Comparison of ENCODE assay signal across 8 mouse cellular contexts in the genomic region with DNA sequence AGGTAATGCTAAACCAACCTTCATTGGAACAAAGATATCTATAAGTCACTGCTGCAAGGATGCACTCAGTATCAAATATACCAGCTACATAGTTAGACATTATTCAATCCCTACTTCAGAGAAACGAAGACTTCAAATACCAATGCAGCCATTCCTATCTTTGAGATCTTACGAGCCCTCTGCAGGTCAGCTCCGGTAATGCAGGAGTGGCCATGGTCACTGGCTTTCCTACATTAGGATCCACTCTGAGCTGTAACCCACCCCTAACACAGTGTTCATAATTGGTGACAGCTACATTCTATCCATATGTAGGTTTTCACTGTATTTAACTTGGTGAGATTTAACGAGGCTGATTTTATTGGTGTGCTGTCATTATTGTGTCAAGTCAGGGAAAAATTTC.
DNase-seq lines count a peak whose midpoint lies in the region; ATAC-seq and TF ChIP-seq lines count a peak whose summit lies in the region.

No protein-coding gene starts in this region.

- peak; percentile 53; the same call in 1 of the 2 replicates for ATAC-seq in forebrain, embryonic 11.5 days (replicated peaks; ENCODE audit: low FRiP score)

- no peak overlapping the region for H3K4me3 ChIP-seq in E14TG2a.4 (replicated peaks; ENCODE audit: low read length)
- H3K4me3 ChIP-seq in forebrain, embryonic 11.5 days (ENCODE audit: low read depth, low read length), result no peak overlapping the region

- no peak overlapping the region for H3K4me2 ChIP-seq in forebrain, embryonic 11.5 days (ENCODE audit: low read depth, low read length, severe bottlenecking)

- H3K9me3 ChIP-seq in E14TG2a.4 (ENCODE audit: low read length), result no peaks in the 10 kb centered on the region
- no peaks in the 10 kb centered on the region for H3K9me3 ChIP-seq in forebrain, embryonic 11.5 days (ENCODE audit: control insufficient read depth, low read length)

- no peak overlapping the region for H3K9ac ChIP-seq in forebrain, embryonic 11.5 days (ENCODE audit: low read length)

- 26% methylated on average over 4 of the region's 4 CpGs for WGBS in forebrain, embryonic 11.5 days

- H3K27me3 ChIP-seq in E14TG2a.4 (ENCODE audit: insufficient read depth, low read length), result no peaks in the 10 kb centered on the region
- H3K27me3 ChIP-seq in forebrain, embryonic 11.5 days (ENCODE audit: control insufficient read depth, insufficient read depth, low read length), result no peaks in the 10 kb centered on the region

- peak; percentile 94 for TF ChIP-seq CTCF in E14TG2a.4 (conservative IDR thresholded peaks at IDR 0.05; ENCODE audit: low read length)

- peak; percentile 74 for DNase-seq in c-Kit-negative CD71-positive TER-119-positive erythroid progenitor cells, embryonic 14.5 days (ENCODE audit: low read depth, low spot score)
- DNase-seq in forebrain, embryonic 11.5 days (ENCODE audit: low spot score), result peak; percentile 78
- peak; percentile 83 for DNase-seq in heart, postnatal 4 days
- peak; percentile 86 for DNase-seq in layer of hippocampus, adult 11-12 months (ENCODE audit: low spot score)
- peak; percentile 83 for DNase-seq in lung, postnatal 10 days
- peak; percentile 75 for DNase-seq in retina, postnatal 1 day
- DNase-seq in urinary bladder, postnatal 10 days (ENCODE audit: low spot score), result peak; percentile 23

- no peaks in the 10 kb centered on the region for H3K4me1 ChIP-seq in E14TG2a.4 (replicated peaks; ENCODE audit: low read depth, low read length)
- no peaks in the 10 kb centered on the region for H3K4me1 ChIP-seq in forebrain, embryonic 11.5 days (replicated peaks; ENCODE audit: control insufficient read depth, insufficient read depth, low read length)

- H3K36me3 ChIP-seq in E14TG2a.4 (ENCODE audit: insufficient read depth, low read length), result no peaks in the 10 kb centered on the region
- H3K36me3 ChIP-seq in forebrain, embryonic 11.5 days (ENCODE audit: control insufficient read depth, insufficient read depth, low read length), result no peaks in the 10 kb centered on the region

- no peak overlapping the region for H3K27ac ChIP-seq in forebrain, embryonic 11.5 days (ENCODE audit: low read depth, low read length)

Comparison
In these comparisons a context has a peak if more than half of its experiments do, and no peak if none do; other contexts are left out.
1. DNase-seq: peak in every context shown above with its lines; median percentile 86 in layer of hippocampus, adult 11-12 months; 83 in heart, postnatal 4 days; 83 in lung, postnatal 10 days; 78 in forebrain, embryonic 11.5 days; 75 in retina, postnatal 1 day; 74 in c-Kit-negative CD71-positive TER-119-positive erythroid progenitor cells, embryonic 14.5 days; 23 in urinary bladder, postnatal 10 days.